Mouse (Mus musculus): ENCODE measurements at regions not wholly inside any gene's neighbourhood (a gene's known extent, or its start where the extent isn't known, plus 50 kb on each side); places are given as distances from the start of the nearest gene placed in this dataset.
"Not testable (repeated sequence)": the region's sequence is repeated elsewhere in the genome, so short reads cannot be mapped to it uniquely, and the experiment has no call there.

GRCm38 (mm10) chr2:78023416-78023815, 77.2 kb upstream of the Cwc22 start:
- H3K4me1 ChIP-seq: no peaks in the 10 kb centered on the region
- H3K27me3 ChIP-seq (ENCODE audit: insufficient read depth, poor library complexity, severe bottlenecking): no peaks in the 10 kb centered on the region
- H3K27ac ChIP-seq: no peak overlapping the region
- WGBS: 72% methylated on average over 2 of the region's 2 CpGs
- no peak overlapping the region for H3K4me3 ChIP-seq
- DNase-seq (ENCODE audit: low spot score): no peak
- no peaks in the 10 kb centered on the region for H3K36me3 ChIP-seq
- H3K9me3 ChIP-seq: no peaks in the 10 kb centered on the region

DNA sequence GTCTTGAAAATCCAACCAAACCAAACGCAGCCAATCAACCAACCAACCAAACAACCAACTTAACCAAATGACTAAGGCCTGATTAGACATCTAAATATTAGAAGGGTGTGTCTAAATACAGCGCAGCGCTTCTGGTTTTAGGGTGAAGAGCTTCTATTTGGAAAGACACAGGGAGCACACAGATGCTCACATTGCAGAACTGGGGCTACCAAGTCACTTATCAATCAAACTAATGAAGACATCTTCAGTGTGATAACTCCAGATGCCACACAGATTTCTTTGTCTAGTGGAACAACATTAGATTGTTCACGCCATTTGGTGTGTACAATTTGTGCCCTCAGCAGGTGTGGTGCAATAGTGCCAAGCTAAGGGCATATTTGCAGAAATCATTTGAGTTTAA, 76.6 kb upstream of the Cwc22 start:
- no peak for DNase-seq (ENCODE audit: low spot score)
- Histone ChIP-seq H3K4me3 (no peak overlapping the region), H3K4me1 (no peaks in the 10 kb centered on the region), H3K36me3 (no peaks in the 10 kb centered on the region), H3K27me3 (ENCODE audit: insufficient read depth, poor library complexity, severe bottlenecking) (no peaks in the 10 kb centered on the region), H3K27ac (no peak overlapping the region), H3K9me3 (no peaks in the 10 kb centered on the region)
- WGBS: 78% methylated on average over 4 of the region's 4 CpGs

GRCm38 (mm10) chr2:78021905-78022304, 75.7 kb upstream of the Cwc22 start:
- no peak overlapping the region for H3K4me3 ChIP-seq
- H3K4me1 ChIP-seq: no peaks in the 10 kb centered on the region
- no peak overlapping the region for H3K27ac ChIP-seq
- no peaks in the 10 kb centered on the region for H3K36me3 ChIP-seq
- no peak for DNase-seq (ENCODE audit: low spot score)
- H3K27me3 ChIP-seq (ENCODE audit: insufficient read depth, poor library complexity, severe bottlenecking): no peaks in the 10 kb centered on the region
- whole genome bisulfite sequencing: 39% methylated on average over 5 of the region's 5 CpGs
- no peaks in the 10 kb centered on the region for H3K9me3 ChIP-seq

- Histone ChIP-seq H3K27me3 (ENCODE audit: insufficient read depth, poor library complexity, severe bottlenecking) (no peaks in the 10 kb centered on the region), H3K27ac (no peak overlapping the region), H3K36me3 (no peaks in the 10 kb centered on the region), H3K9me3 (no peaks in the 10 kb centered on the region), H3K4me1 (no peaks in the 10 kb centered on the region), H3K4me3 (no peak overlapping the region)
- no peak for DNase-seq (ENCODE audit: low spot score)
- 54% methylated on average over 2 of the region's 2 CpGs for WGBS
Measured at GRCm38 (mm10) chr2:78021356-78021900, 75.3 kb upstream of the Cwc22 start.

DNA sequence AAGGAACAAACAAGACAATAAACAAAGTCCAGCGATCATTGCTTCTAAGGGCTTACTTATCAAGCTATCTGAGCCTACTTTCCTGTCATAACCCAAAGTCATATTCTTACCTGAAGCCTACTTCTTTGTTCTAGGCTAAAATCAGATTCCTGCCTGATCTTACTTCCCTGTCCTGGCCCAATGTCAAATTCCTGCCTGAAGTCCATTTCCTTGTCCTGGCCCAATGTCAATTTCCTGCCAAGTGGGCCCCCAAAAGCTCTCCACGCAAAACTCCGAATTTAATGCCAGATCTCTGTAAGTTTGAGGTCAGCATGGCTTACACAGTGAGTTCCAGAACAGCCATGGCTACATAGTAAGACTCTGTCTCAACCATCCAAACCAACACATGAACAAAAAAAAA, 74.3 kb upstream of the Cwc22 start:
- no peak for DNase-seq (ENCODE audit: low spot score)
- H3K4me3 ChIP-seq: no peak overlapping the region
- H3K36me3 ChIP-seq: no peaks in the 10 kb centered on the region
- 83% methylated on average over 3 of the region's 3 CpGs for WGBS
- no peaks in the 10 kb centered on the region for H3K27me3 ChIP-seq (ENCODE audit: insufficient read depth, poor library complexity, severe bottlenecking)
- H3K27ac ChIP-seq: no peak overlapping the region
- no peaks in the 10 kb centered on the region for H3K4me1 ChIP-seq
- H3K9me3 ChIP-seq: no peaks in the 10 kb centered on the region

- no peak overlapping the region for H3K27ac ChIP-seq
- H3K4me3 ChIP-seq: no peak overlapping the region
- H3K9me3 ChIP-seq: no peaks in the 10 kb centered on the region
- whole genome bisulfite sequencing: 84% methylated on average over 3 of the region's 3 CpGs
- no peak for DNase-seq (ENCODE audit: low spot score)
- H3K4me1 ChIP-seq: no peaks in the 10 kb centered on the region
- H3K27me3 ChIP-seq (ENCODE audit: insufficient read depth, poor library complexity, severe bottlenecking): no peaks in the 10 kb centered on the region
- no peaks in the 10 kb centered on the region for H3K36me3 ChIP-seq
Measured at GRCm38 (mm10) chr2:78019916-78020315, 73.7 kb upstream of the Cwc22 start.

- not testable (repeated sequence) for H3K4me1 ChIP-seq; H3K27ac ChIP-seq; H3K27me3 ChIP-seq (ENCODE audit: insufficient read depth, poor library complexity, severe bottlenecking); H3K36me3 ChIP-seq; H3K4me3 ChIP-seq; H3K9me3 ChIP-seq; DNase-seq (ENCODE audit: low spot score)
- 94% methylated on average over 6 of the region's 6 CpGs for WGBS
Measured at GRCm38 (mm10) chr2:78012441-78012840, 66.3 kb upstream of the Cwc22 start.

GRCm38 (mm10) chr2:78011821-78012220, 65.6 kb upstream of the Cwc22 start:
- no peaks in the 10 kb centered on the region for H3K9me3 ChIP-seq
- H3K4me3 ChIP-seq: no peak overlapping the region
- no peak for DNase-seq (ENCODE audit: low spot score)
- 83% methylated on average over 2 of the region's 2 CpGs for WGBS
- no peaks in the 10 kb centered on the region for H3K4me1 ChIP-seq
- no peak overlapping the region for H3K27ac ChIP-seq
- no peaks in the 10 kb centered on the region for H3K36me3 ChIP-seq
- no peaks in the 10 kb centered on the region for H3K27me3 ChIP-seq (ENCODE audit: insufficient read depth, poor library complexity, severe bottlenecking)

- no peak overlapping the region for H3K4me3 ChIP-seq
- no peaks in the 10 kb centered on the region for H3K27me3 ChIP-seq (ENCODE audit: insufficient read depth, poor library complexity, severe bottlenecking)
- no peaks in the 10 kb centered on the region for H3K4me1 ChIP-seq
- H3K9me3 ChIP-seq: no peaks in the 10 kb centered on the region
- no peak for DNase-seq (ENCODE audit: low spot score)
- 81% methylated on average over 2 of the region's 2 CpGs for WGBS
- no peak overlapping the region for H3K27ac ChIP-seq
- H3K36me3 ChIP-seq: no peaks in the 10 kb centered on the region
Measured at GRCm38 (mm10) chr2:78011051-78011800, 65.1 kb upstream of the Cwc22 start.

- no peaks in the 10 kb centered on the region for H3K27me3 ChIP-seq (ENCODE audit: insufficient read depth, poor library complexity, severe bottlenecking)
- no peaks in the 10 kb centered on the region for H3K36me3 ChIP-seq
- WGBS: 85% methylated on average over 5 of the region's 5 CpGs
- H3K4me1 ChIP-seq: no peaks in the 10 kb centered on the region
- no peak overlapping the region for H3K4me3 ChIP-seq
- no peak overlapping the region for H3K27ac ChIP-seq
- H3K9me3 ChIP-seq: no peaks in the 10 kb centered on the region
- DNase-seq (ENCODE audit: low spot score): no peak
Measured at GRCm38 (mm10) chr2:78010066-78010690, 64.0 kb upstream of the Cwc22 start.

GRCm38 (mm10) chr2:78008094-78008493, 61.9 kb upstream of the Cwc22 start:
- no peaks in the 10 kb centered on the region for H3K9me3 ChIP-seq
- 90% methylated on average over 1 of the region's 1 CpGs for WGBS
- no peaks in the 10 kb centered on the region for H3K27me3 ChIP-seq (ENCODE audit: insufficient read depth, poor library complexity, severe bottlenecking)
- no peaks in the 10 kb centered on the region for H3K4me1 ChIP-seq
- DNase-seq (ENCODE audit: low spot score): no peak
- H3K36me3 ChIP-seq: no peaks in the 10 kb centered on the region
- no peak overlapping the region for H3K4me3 ChIP-seq
- no peak overlapping the region for H3K27ac ChIP-seq

DNA sequence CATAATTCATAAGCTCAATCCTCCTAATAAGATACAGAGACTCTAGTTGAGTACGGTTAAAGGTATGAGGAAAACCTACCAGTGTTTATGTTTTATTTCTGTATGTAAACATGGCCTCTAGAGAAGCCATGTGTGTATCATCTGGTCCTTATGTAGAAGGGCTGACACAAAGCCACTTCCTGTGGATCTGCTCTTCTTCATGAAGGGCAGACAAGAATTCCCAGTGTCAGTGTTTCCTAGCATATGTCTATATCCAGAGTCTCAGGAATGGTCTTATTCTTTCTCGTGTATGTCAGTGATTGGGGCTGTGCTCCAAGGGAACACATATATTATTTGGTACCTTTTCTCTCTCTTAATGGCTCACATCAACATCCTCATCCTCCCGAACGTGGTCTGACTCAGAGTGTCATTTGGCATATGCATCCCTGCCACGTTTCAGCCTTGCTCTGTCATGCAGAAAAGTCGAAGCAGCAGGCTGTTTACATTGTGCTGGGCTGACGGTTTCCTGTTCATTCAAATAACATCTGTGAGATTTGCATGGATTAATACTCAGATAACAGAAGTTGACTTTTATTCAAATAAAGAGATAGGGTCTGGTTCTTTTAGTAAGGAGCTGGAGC, 59.3 kb upstream of the Cwc22 start:
- H3K27ac ChIP-seq: no peak overlapping the region
- no peaks in the 10 kb centered on the region for H3K36me3 ChIP-seq
- no peak for DNase-seq (ENCODE audit: low spot score)
- no peak overlapping the region for H3K4me3 ChIP-seq
- H3K27me3 ChIP-seq (ENCODE audit: insufficient read depth, poor library complexity, severe bottlenecking): no peaks in the 10 kb centered on the region
- WGBS: 62% methylated on average over 7 of the region's 7 CpGs
- no peaks in the 10 kb centered on the region for H3K4me1 ChIP-seq
- no peaks in the 10 kb centered on the region for H3K9me3 ChIP-seq

DNA sequence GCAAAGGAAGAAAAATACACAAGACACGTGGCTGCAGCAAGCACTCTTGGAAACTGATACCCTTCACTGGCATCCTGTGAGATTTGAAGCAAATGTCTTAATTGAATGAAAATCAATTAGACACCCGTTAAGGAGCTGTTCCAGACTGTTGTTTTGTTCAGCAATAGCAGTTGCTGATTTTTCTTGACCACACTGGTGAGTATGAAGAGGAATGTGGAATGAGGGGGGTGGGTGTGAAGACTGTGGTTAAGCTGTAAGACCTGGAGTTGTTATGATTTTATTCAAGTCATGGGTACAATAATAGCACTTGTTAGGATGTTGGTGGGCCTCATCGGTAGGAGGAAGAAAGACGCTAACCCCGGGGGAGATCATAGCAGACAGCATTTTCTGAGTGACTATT, 58.3 kb upstream of the Cwc22 start:
- no peak for DNase-seq (ENCODE audit: low spot score)
- no peaks in the 10 kb centered on the region for H3K4me1 ChIP-seq
- 75% methylated on average over 5 of the region's 5 CpGs for WGBS
- H3K36me3 ChIP-seq: no peaks in the 10 kb centered on the region
- no peaks in the 10 kb centered on the region for H3K9me3 ChIP-seq
- H3K27me3 ChIP-seq (ENCODE audit: insufficient read depth, poor library complexity, severe bottlenecking): no peaks in the 10 kb centered on the region
- H3K4me3 ChIP-seq: no peak overlapping the region
- H3K27ac ChIP-seq: no peak overlapping the region
